In genomic region chr8:75272166-75272565, GRCm38 (mm10) we compare ENCODE assay signal across 9 mouse cellular contexts. TPM values are rescaled to one million over a fixed set of nuclear protein-coding genes. Genes with fewer than 3 reads are reported as not detected.
A peak's percentile ranks its signal among the peaks of the same experiment; 100 is the strongest.
DNase-seq lines count a peak whose midpoint lies in the region; ATAC-seq and TF ChIP-seq lines count a peak whose summit lies in the region.
"Had no signal": no experiment of that assay in that cellular context is flagged by ENCODE, and none has a peak within 500 bp of the region (broad histone marks: within the 10 kb centered on the region; RNA-seq: fewer than 3 reads in every experiment).

No protein-coding gene starts in this region.

- TF ChIP-seq CTCF in kidney, adult 2 months (conservative IDR thresholded peaks at IDR 0.05; ENCODE audit: insufficient read depth, insufficient read length, low read depth, low read length): no peak
- TF ChIP-seq CTCF in Patski (IDR thresholded peaks at IDR 0.05): peak; percentile 62

- no peak overlapping the region for H3K4me3 ChIP-seq in kidney, adult 2 months (ENCODE audit: insufficient read depth, low read depth, low read length)
- H3K4me3 ChIP-seq in kidney, embryonic 16.5 days (ENCODE audit: low read length): no peak overlapping the region
- H3K4me3 ChIP-seq: liver, embryonic 13.5 days; stomach, embryonic 15.5 days had no signal

- no peak overlapping the region for H3K9ac ChIP-seq in kidney, embryonic 16.5 days (replicated peaks; ENCODE audit: low read length)
- H3K9ac ChIP-seq: liver, embryonic 13.5 days; stomach, embryonic 15.5 days had no signal

- no peaks in the 10 kb centered on the region for H3K27me3 ChIP-seq in kidney, adult 2 months (replicated peaks; ENCODE audit: control insufficient read depth, insufficient read depth, low read length)
- no peaks in the 10 kb centered on the region for H3K27me3 ChIP-seq in kidney, embryonic 16.5 days (ENCODE audit: insufficient read depth, low read length)
- H3K27me3 ChIP-seq in Patski: no peaks in the 10 kb centered on the region
- H3K27me3 ChIP-seq: liver, embryonic 13.5 days; stomach, embryonic 15.5 days had no signal

- POLR2A ChIA-PET in Patski (lab: Charles Lee): no interaction called here

- WGBS in kidney, adult 2 months: 34% methylated on average over 4 of the region's 4 CpGs
- WGBS in kidney, embryonic 16.5 days: 37% methylated on average over 4 of the region's 4 CpGs

- peaks cover 6% of the 10 kb centered on the region; the same call in 1 of the 2 replicates for H3K9me3 ChIP-seq in kidney, embryonic 16.5 days (ENCODE audit: low read length)
- H3K9me3 ChIP-seq: stomach, embryonic 15.5 days had no signal

- H3K36me3 ChIP-seq in kidney, adult 2 months (ENCODE audit: control insufficient read depth, insufficient read depth, low read length): no peaks in the 10 kb centered on the region
- no peaks in the 10 kb centered on the region for H3K36me3 ChIP-seq in kidney, embryonic 16.5 days (ENCODE audit: insufficient read depth, low read length)
- H3K36me3 ChIP-seq: liver, embryonic 13.5 days; stomach, embryonic 15.5 days had no signal

- in situ Hi-C loops in Patski (cut with MboI; ENCODE audit: low pct_unique_long_range_greater_than_20kb): loop anchor here (5.0 kb wide), 2 partner anchors 50 to 140 kb away; no protein-coding TSS in a partner anchor

- H3K4me1 ChIP-seq in kidney, adult 2 months (ENCODE audit: control insufficient read depth, insufficient read depth, low read length): no peaks in the 10 kb centered on the region
- no peaks in the 10 kb centered on the region for H3K4me1 ChIP-seq in kidney, embryonic 16.5 days (ENCODE audit: insufficient read depth, low read length)
- H3K4me1 ChIP-seq: liver, embryonic 13.5 days; stomach, embryonic 15.5 days had no signal

- CTCF ChIA-PET in Patski (lab: Charles Lee): interaction anchor here (1.2 kb wide), 1 partner anchor 136 kb away, joined by 4 read pairs; no protein-coding TSS in a partner anchor

- peak; percentile 30 for DNase-seq in kidney, adult 2 months
- peak; percentile 33 for DNase-seq in ES-CJ7 (ENCODE audit: low read depth, low spot score)
- no peak for DNase-seq in Patski (ENCODE audit: low read depth, low spot score)
- peak; percentile 44 to 66 for DNase-seq in heart, postnatal 10 days
- peak; percentile 12 for DNase-seq in naive thymus-derived CD4-positive, alpha-beta T cell, adult 2 months (ENCODE audit: low read depth)
- DNase-seq in ovary, postnatal 36 days (ENCODE audit: low spot score): no peak
- DNase-seq: liver, embryonic 13.5 days had no signal

- TF ChIP-seq POLR2A in kidney, adult 2 months (IDR thresholded peaks at IDR 0.05; ENCODE audit: low read depth, low read length): no peak

- intact Hi-C loops in heart, postnatal 10 days (cut with DNase I): loop anchor here (1.0 to 2.0 kb wide), 3 partner anchors 53 to 201 kb away; no protein-coding TSS in a partner anchor

- H3K4me2 ChIP-seq in kidney, embryonic 16.5 days (replicated peaks; ENCODE audit: low read depth, low read length): no peak overlapping the region
- H3K4me2 ChIP-seq: liver, embryonic 13.5 days; stomach, embryonic 15.5 days had no signal

- no peak for ATAC-seq in kidney, embryonic 16.5 days (ENCODE audit: low FRiP score, low TSS enrichment)
- peak; percentile 32 for ATAC-seq in Patski

- H3K27ac ChIP-seq in kidney, adult 2 months (ENCODE audit: insufficient read depth, low read depth, low read length): no peak overlapping the region
- H3K27ac ChIP-seq in kidney, embryonic 16.5 days (ENCODE audit: low read length): no peak overlapping the region
- H3K27ac ChIP-seq: liver, embryonic 13.5 days; stomach, embryonic 15.5 days had no signal

RNA-seq across cellular contexts. Expression of gene Rasd2, which starts 58.4 kb away (rescaled TPM):
- 3.7 and 4.0 TPM in 2 replicates for polyA plus RNA-seq in kidney, adult 2 months (2012; rRNA removed)
- 2.1 and 2.3 TPM in 2 replicates for polyA plus RNA-seq in kidney, embryonic 16.5 days (2015; fragmentation: Nextera tagmentation; extraction: Ambion mirVana)
- 3.6 TPM for polyA plus RNA-seq in Patski (2021)
- 1 to 10 TPM; 2.4 to 3.5 TPM for total RNA-seq in heart, postnatal 10 days (2021)
- polyA plus RNA-seq: liver, embryonic 13.5 days had no signal

Comparison
In these comparisons a context has a peak if more than half of its experiments do, and no peak if none do; other contexts are left out.
1. DNase-seq: peak in kidney, adult 2 months (single experiment), ES-CJ7 (single experiment), heart, postnatal 10 days (2 of 2) and naive thymus-derived CD4-positive, alpha-beta T cell, adult 2 months (single experiment); none in Patski (single experiment) and ovary, postnatal 36 days (single experiment).